Mouse (Mus musculus): ENCODE results near the gene Amigo1. TPM values are rescaled to one million over a fixed set of nuclear protein-coding genes. Genes with fewer than 3 reads are reported as not detected.

The Amigo1 gene
- 35.5 and 37.8 TPM in 2 replicates for total RNA-seq (2014; rRNA removed)
- polyA plus RNA-seq (2015; fragmentation: Nextera tagmentation; extraction: Ambion mirVana), result 12.2 and 12.6 TPM in 2 replicates

GRCm38 (mm10) chr3:108186098-108187047 lies at the start of gene Amigo1:
TSS of gene Amigo1 (plus strand) at chr3:108186335.
- peak within 1 kb of the TSS; percentile 47; the same call in 1 of the 2 replicates for H3K27ac ChIP-seq (ENCODE audit: low read depth, low read length)
- peak within 1 kb of the TSS; percentile 81 for H3K9ac ChIP-seq (replicated peaks; ENCODE audit: low read length, poor library complexity, severe bottlenecking)
- no peaks in the 10 kb centered on the region for H3K27me3 ChIP-seq (ENCODE audit: insufficient read depth, low read length)
- H3K36me3 ChIP-seq (ENCODE audit: insufficient read depth, low read length), result peaks cover 22% of the 10 kb centered on the region
- peaks cover 4% of the 10 kb centered on the region; the same call in 1 of the 2 replicates for H3K4me1 ChIP-seq (ENCODE audit: insufficient read depth, low read length)
- no peaks in the 10 kb centered on the region for H3K9me3 ChIP-seq (ENCODE audit: low read length)
- peak within 1 kb of the TSS; percentile 82 for H3K4me3 ChIP-seq (ENCODE audit: low read depth, low read length)
- no peak for TF ChIP-seq CTCF (IDR thresholded peaks at IDR 0.05)
- WGBS, result under 1% methylated on average over 51 of the region's 100 CpGs
- ATAC-seq (ENCODE audit: low FRiP score), result peak; percentile 64
- DNase-seq (ENCODE audit: low spot score), result peak; percentile 63
- H3K4me2 ChIP-seq (ENCODE audit: low read depth, low read length, poor library complexity, severe bottlenecking), result peak within 1 kb of the TSS; percentile 92

- Histone ChIP-seq H3K36me3 (ENCODE audit: insufficient read depth, low read length) (peaks cover 5% of the 10 kb centered on the region; the same call in 1 of the 2 replicates), H3K9ac (replicated peaks; ENCODE audit: low read length, poor library complexity, severe bottlenecking) (no peak overlapping the region), H3K9me3 (ENCODE audit: low read length) (no peaks in the 10 kb centered on the region), H3K27me3 (ENCODE audit: insufficient read depth, low read length) (no peaks in the 10 kb centered on the region), H3K4me3 (ENCODE audit: low read depth, low read length) (no peak overlapping the region), H3K4me2 (ENCODE audit: low read depth, low read length, poor library complexity, severe bottlenecking) (no peak overlapping the region), H3K27ac (ENCODE audit: low read depth, low read length) (no peak overlapping the region), H3K4me1 (ENCODE audit: insufficient read depth, low read length) (no peaks in the 10 kb centered on the region)
- TF ChIP-seq CTCF (IDR thresholded peaks at IDR 0.05), result no peak
- ATAC-seq (ENCODE audit: low FRiP score), result no peak
- 86% methylated on average over 1 of the region's 1 CpGs for WGBS
- DNase-seq (ENCODE audit: low spot score), result no peak
These were observed 47.0 kb upstream of the Amigo1 start for GRCm38 (mm10) chr3:108139113-108139512.

- no peak overlapping the region for H3K9ac ChIP-seq (replicated peaks; ENCODE audit: low read length, poor library complexity, severe bottlenecking)
- ATAC-seq (ENCODE audit: low FRiP score) (no peak), DNase-seq (ENCODE audit: low spot score) (no peak)
- H3K4me3 ChIP-seq (ENCODE audit: low read depth, low read length), result no peak overlapping the region
- WGBS, result 76% methylated on average over 4 of the region's 4 CpGs
- no peak overlapping the region for H3K27ac ChIP-seq (ENCODE audit: low read depth, low read length)
- H3K9me3 ChIP-seq (ENCODE audit: low read length), result no peaks in the 10 kb centered on the region
- H3K27me3 ChIP-seq (ENCODE audit: insufficient read depth, low read length), result no peaks in the 10 kb centered on the region
- H3K4me2 ChIP-seq (ENCODE audit: low read depth, low read length, poor library complexity, severe bottlenecking), result no peak overlapping the region
- peaks cover 4% of the 10 kb centered on the region; the same call in 1 of the 2 replicates for H3K4me1 ChIP-seq (ENCODE audit: insufficient read depth, low read length)
- peaks cover 5% of the 10 kb centered on the region; the same call in 1 of the 2 replicates for H3K36me3 ChIP-seq (ENCODE audit: insufficient read depth, low read length)
- no peak for TF ChIP-seq CTCF (IDR thresholded peaks at IDR 0.05)
These were observed 45.3 kb upstream of the Amigo1 start for GRCm38 (mm10) chr3:108140786-108141185.

DNA sequence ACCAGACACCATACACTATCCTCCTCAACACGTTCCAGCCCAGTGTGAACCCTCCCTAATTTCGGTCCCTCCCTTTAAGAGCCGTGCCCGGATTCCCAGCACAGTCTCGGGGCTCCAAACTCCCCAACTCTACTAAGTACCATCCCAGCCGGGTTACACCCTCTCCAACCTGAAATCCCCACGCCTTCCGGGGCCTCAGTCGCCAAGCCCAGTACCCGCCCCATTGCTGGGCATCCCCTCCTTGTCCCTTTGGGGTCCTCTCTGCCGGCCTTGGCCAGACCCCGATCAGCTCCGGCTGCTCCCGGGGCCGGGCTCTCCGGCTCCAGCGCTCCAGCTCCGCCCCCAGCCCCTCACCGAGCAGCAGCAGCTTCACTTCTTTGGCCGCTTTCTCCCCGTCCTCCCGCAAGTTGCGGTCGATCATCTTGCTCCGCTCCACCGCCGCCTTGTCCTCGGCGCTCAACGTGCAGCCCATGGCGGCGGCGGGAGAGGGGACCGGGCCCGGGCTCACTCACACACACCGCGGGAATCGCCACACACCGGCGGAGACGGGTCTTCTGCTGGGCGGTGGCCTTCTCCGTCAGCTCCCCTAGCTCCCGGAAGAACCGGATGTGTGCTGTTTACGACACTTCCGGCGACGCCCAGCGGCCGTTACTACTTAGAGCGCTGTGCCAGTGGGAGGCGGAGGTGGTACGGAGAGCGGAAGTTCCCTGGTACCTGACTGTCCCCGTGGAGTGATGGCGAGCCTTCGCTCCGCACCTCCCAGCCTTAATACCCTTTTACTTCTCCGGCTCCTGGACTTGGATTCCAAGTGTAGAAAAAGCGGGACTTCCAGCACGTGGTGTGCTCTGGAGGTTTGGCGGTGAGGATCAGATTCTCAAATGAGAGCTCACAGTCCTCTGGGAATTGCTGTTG lies 40.3 kb upstream of the Amigo1 start, which contains the start of gene Gnai3:
Gene Gnai3, minus strand, starts transcription at position 613 of the 912 bp plus-strand sequence.
- Histone ChIP-seq H3K36me3 (ENCODE audit: insufficient read depth, low read length) (peaks cover 6% of the 10 kb centered on the region), H3K4me2 (ENCODE audit: low read depth, low read length, poor library complexity, severe bottlenecking) (peak within 1 kb of the TSS; percentile 65), H3K4me3 (ENCODE audit: low read depth, low read length) (peak within 1 kb of the TSS; percentile 99), H3K4me1 (ENCODE audit: insufficient read depth, low read length) (peaks cover 4% of the 10 kb centered on the region; the same call in 1 of the 2 replicates), H3K9ac (replicated peaks; ENCODE audit: low read length, poor library complexity, severe bottlenecking) (peak within 1 kb of the TSS; percentile 91), H3K27ac (ENCODE audit: low read depth, low read length) (peak within 1 kb of the TSS; percentile 93), H3K27me3 (ENCODE audit: insufficient read depth, low read length) (no peaks in the 10 kb centered on the region), H3K9me3 (ENCODE audit: low read length) (no peaks in the 10 kb centered on the region)
- peak; percentile 96 for DNase-seq (ENCODE audit: low spot score)
- TF ChIP-seq CTCF (IDR thresholded peaks at IDR 0.05), result peak; percentile 58
- WGBS, result under 1% methylated on average over 63 of the region's 63 CpGs
- ATAC-seq (ENCODE audit: low FRiP score), result peak; percentile 92

DNA sequence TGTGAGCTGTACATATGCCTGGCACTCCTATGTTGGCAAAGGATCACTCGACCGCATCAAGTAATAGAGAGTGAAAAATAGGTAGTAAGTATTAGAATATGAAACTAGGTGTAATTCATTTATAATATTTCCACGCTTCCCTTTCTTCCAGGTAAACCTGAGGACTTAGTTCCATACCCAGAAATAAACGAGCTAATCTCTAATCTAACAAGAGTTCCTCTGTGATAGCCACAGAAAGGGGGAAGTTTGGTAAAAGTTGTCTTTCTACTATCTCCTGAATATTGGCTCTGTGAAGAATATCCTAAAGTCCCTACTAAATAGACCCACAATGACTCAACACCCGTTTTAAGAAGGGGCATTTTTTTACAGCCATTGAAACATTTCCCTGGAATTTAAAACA lies 39.5 kb upstream of the Amigo1 start:
- no peak overlapping the region for H3K9ac ChIP-seq (replicated peaks; ENCODE audit: low read length, poor library complexity, severe bottlenecking)
- peaks cover 8% of the 10 kb centered on the region for H3K36me3 ChIP-seq (ENCODE audit: insufficient read depth, low read length)
- DNase-seq (ENCODE audit: low spot score), result no peak
- no peak for TF ChIP-seq CTCF (IDR thresholded peaks at IDR 0.05)
- peak overlapping the region; percentile 99 for H3K4me3 ChIP-seq (ENCODE audit: low read depth, low read length)
- H3K9me3 ChIP-seq (ENCODE audit: low read length), result no peaks in the 10 kb centered on the region
- no peak overlapping the region for H3K27ac ChIP-seq (ENCODE audit: low read depth, low read length)
- H3K4me1 ChIP-seq (ENCODE audit: insufficient read depth, low read length), result peaks cover 4% of the 10 kb centered on the region; the same call in 1 of the 2 replicates
- H3K4me2 ChIP-seq (ENCODE audit: low read depth, low read length, poor library complexity, severe bottlenecking), result peak overlapping the region; percentile 65
- no peaks in the 10 kb centered on the region for H3K27me3 ChIP-seq (ENCODE audit: insufficient read depth, low read length)
- no peak for ATAC-seq (ENCODE audit: low FRiP score)
- WGBS, result 63% methylated on average over 5 of the region's 5 CpGs

Data from midbrain, postnatal 0 days (tissue).